Mouse (Mus musculus) midbrain, embryonic 10.5 days (tissue): Measurements from ENCODE around the gene Rsph1. TPM values are rescaled to one million over a fixed set of nuclear protein-coding genes. Genes with fewer than 3 reads are reported as not detected.

Source experiments
- DNase-seq: peaks from one replicate; pipeline ENCODE4 v3.0.0-alpha.2; 2017; ENCODE audit warnings: low spot score
- H3K27ac ChIP-seq: fragments of 300-500 bp; sonication (generic); replicated peaks from 2 replicates; pipeline ENCODE4 v1.5.1; 2016; ENCODE audit warnings: mild to moderate bottlenecking
- H3K27me3 ChIP-seq: fragments of 300-500 bp; sonication (generic); 2 replicates; pipeline ENCODE4 v1.6.1; 2016; ENCODE audit warnings: low read depth, mild to moderate bottlenecking; ENCODE audit not compliant: poor library complexity, severe bottlenecking
- H3K36me3 ChIP-seq: fragments of 300-500 bp; sonication (generic); 2 replicates; pipeline ENCODE4 v1.6.1; 2016; ENCODE audit warnings: mild to moderate bottlenecking, moderate library complexity
- H3K4me1 ChIP-seq: fragments of 300-500 bp; sonication (generic); 2 replicates; pipeline ENCODE4 v1.6.1; 2016
- H3K4me3 ChIP-seq: fragments of 300-500 bp; sonication (generic); 2 replicates; pipeline ENCODE4 v1.5.1; 2016; ENCODE audit warnings: mild to moderate bottlenecking, moderate library complexity
- H3K9me3 ChIP-seq: fragments of 300-500 bp; sonication (generic); replicated peaks from 2 replicates; pipeline ENCODE4 v1.6.1; 2016; ENCODE audit warnings: mild to moderate bottlenecking
- WGBS: fragments of 180-500 bp; shearing (Covaris S2); methylation state at CpG from one replicate; pipeline ENCODE4 v1.1.7; 2016; 5-methylcytosine and 5-hydroxymethylcytosine counted together
- polyA plus RNA-seq: library from polyadenylated mRNA; unstranded; fragments of >200 nt; fragmentation: Nextera tagmentation; extraction: Ambion mirVana; gene quantifications from 2 replicates; pipeline ENCODE4 v1.2.1, GENCODE M21; 2016

The Rsph1 gene
- polyA plus RNA-seq, 1 experiment from 2014 or later, result 2.5 TPM

- H3K4me3 ChIP-seq, result no peak overlapping the region
- H3K9me3 ChIP-seq, result no peaks in the 10 kb centered on the region
- no peak for DNase-seq
- 89% methylated on average over 9 of the region's 9 CpGs for WGBS
- peaks cover 6% of the 10 kb centered on the region; the same call in 1 of the 2 replicates for H3K27me3 ChIP-seq
- peaks cover 6% of the 10 kb centered on the region for H3K4me1 ChIP-seq
- no peaks in the 10 kb centered on the region for H3K36me3 ChIP-seq
- H3K27ac ChIP-seq, result no peak overlapping the region
Observed at GRCm38 (mm10) chr17:31258310-31258865, 18.8 kb downstream of the Rsph1 start.

- H3K27me3 ChIP-seq, result peaks cover 6% of the 10 kb centered on the region; the same call in 1 of the 2 replicates
- no peaks in the 10 kb centered on the region for H3K9me3 ChIP-seq
- no peaks in the 10 kb centered on the region for H3K36me3 ChIP-seq
- WGBS, result 93% methylated on average over 12 of the region's 12 CpGs
- H3K4me3 ChIP-seq, result no peak overlapping the region
- H3K4me1 ChIP-seq, result peaks cover 6% of the 10 kb centered on the region
- H3K27ac ChIP-seq, result no peak overlapping the region
- DNase-seq, result no peak
Observed at GRCm38 (mm10) chr17:31257898-31258297, 19.3 kb downstream of the Rsph1 start.

- no peaks in the 10 kb centered on the region for H3K9me3 ChIP-seq
- H3K4me3 ChIP-seq, result no peak overlapping the region
- H3K4me1 ChIP-seq, result peaks cover 6% of the 10 kb centered on the region
- 74% methylated on average over 1 of the region's 1 CpGs for WGBS
- peaks cover 6% of the 10 kb centered on the region; the same call in 1 of the 2 replicates for H3K27me3 ChIP-seq
- DNase-seq, result no peak
- H3K27ac ChIP-seq, result no peak overlapping the region
- H3K36me3 ChIP-seq, result no peaks in the 10 kb centered on the region
Observed at GRCm38 (mm10) chr17:31257149-31257548, 20.0 kb downstream of the Rsph1 start.

- Histone ChIP-seq H3K4me3 (no peak overlapping the region), H3K9me3 (no peaks in the 10 kb centered on the region), H3K36me3 (no peaks in the 10 kb centered on the region), H3K4me1 (peaks cover 6% of the 10 kb centered on the region), H3K27me3 (peaks cover 6% of the 10 kb centered on the region; the same call in 1 of the 2 replicates), H3K27ac (peak overlapping the region; percentile 43; the same call in 1 of the 2 replicates)
- WGBS, result 8% methylated on average over 9 of the region's 9 CpGs
- DNase-seq, result peak; percentile 66
Observed at GRCm38 (mm10) chr17:31254463-31254931, 22.7 kb downstream of the Rsph1 start.

GRCm38 (mm10) chr17:31253951-31254350 lies 23.2 kb downstream of the Rsph1 start:
- H3K9me3 ChIP-seq, result no peaks in the 10 kb centered on the region
- peaks cover 6% of the 10 kb centered on the region; the same call in 1 of the 2 replicates for H3K27me3 ChIP-seq
- H3K4me1 ChIP-seq, result peaks cover 6% of the 10 kb centered on the region
- WGBS, result 67% methylated on average over 5 of the region's 5 CpGs
- no peak overlapping the region for H3K27ac ChIP-seq
- H3K36me3 ChIP-seq, result no peaks in the 10 kb centered on the region
- DNase-seq, result no peak
- H3K4me3 ChIP-seq, result no peak overlapping the region

GRCm38 (mm10) chr17:31247144-31247543 lies 30.0 kb downstream of the Rsph1 start:
- no peaks in the 10 kb centered on the region for H3K9me3 ChIP-seq
- H3K27ac ChIP-seq, result no peak overlapping the region
- no peak overlapping the region for H3K4me3 ChIP-seq
- WGBS, result 37% methylated on average over 5 of the region's 5 CpGs
- H3K27me3 ChIP-seq, result no peaks in the 10 kb centered on the region
- DNase-seq, result no peak
- H3K4me1 ChIP-seq, result 0 out of 2 replicates have a peak, but pooled peaks cover 2% of the 10 kb centered on the region
- H3K36me3 ChIP-seq, result no peaks in the 10 kb centered on the region

- Histone ChIP-seq H3K9me3 (no peaks in the 10 kb centered on the region), H3K4me1 (0 out of 2 replicates have a peak, but pooled peaks cover 2% of the 10 kb centered on the region)
- WGBS, result 82% methylated on average over 5 of the region's 5 CpGs
Observed at GRCm38 (mm10) chr17:31245321-31245720, 31.9 kb downstream of the Rsph1 start.

GRCm38 (mm10) chr17:31242764-31243163 lies 34.4 kb downstream of the Rsph1 start:
- Histone ChIP-seq H3K9me3 (no peaks in the 10 kb centered on the region), H3K4me3 (no peak overlapping the region), H3K27me3 (no peaks in the 10 kb centered on the region), H3K4me1 (0 out of 2 replicates have a peak, but pooled peaks cover 2% of the 10 kb centered on the region), H3K36me3 (no peaks in the 10 kb centered on the region), H3K27ac (no peak overlapping the region)
- 0% methylated on average over 1 of the region's 1 CpGs for WGBS
- no peak for DNase-seq

More at GRCm38 (mm10) chr17:31245321-31245720, 31.9 kb downstream of the Rsph1 start:
- H3K4me3 ChIP-seq, result no peak overlapping the region
- no peaks in the 10 kb centered on the region for H3K36me3 ChIP-seq
- no peaks in the 10 kb centered on the region for H3K27me3 ChIP-seq
- no peak overlapping the region for H3K27ac ChIP-seq
- DNase-seq, result no peak

GRCm38 (mm10) chr17:31241156-31241555 lies 36.0 kb downstream of the Rsph1 start:
- Histone ChIP-seq H3K4me3 (no peak overlapping the region), H3K27ac (no peak overlapping the region), H3K36me3 (no peaks in the 10 kb centered on the region), H3K27me3 (no peaks in the 10 kb centered on the region), H3K4me1 (no peaks in the 10 kb centered on the region), H3K9me3 (no peaks in the 10 kb centered on the region)
- WGBS, result 84% methylated on average over 8 of the region's 8 CpGs
- DNase-seq, result no peak

- no peak for DNase-seq
- 83% methylated on average over 7 of the region's 7 CpGs for WGBS
- Histone ChIP-seq H3K36me3 (no peaks in the 10 kb centered on the region), H3K4me3 (no peak overlapping the region), H3K4me1 (no peaks in the 10 kb centered on the region), H3K27ac (no peak overlapping the region), H3K27me3 (no peaks in the 10 kb centered on the region), H3K9me3 (no peaks in the 10 kb centered on the region)
Observed at GRCm38 (mm10) chr17:31238234-31239020, 38.8 kb downstream of the Rsph1 start.

GRCm38 (mm10) chr17:31235915-31236314 lies 41.3 kb downstream of the Rsph1 start:
- H3K27me3 ChIP-seq, result no peaks in the 10 kb centered on the region
- no peak overlapping the region for H3K4me3 ChIP-seq
- H3K9me3 ChIP-seq, result no peaks in the 10 kb centered on the region
- DNase-seq, result no peak
- no peaks in the 10 kb centered on the region for H3K36me3 ChIP-seq
- no peak overlapping the region for H3K27ac ChIP-seq
- WGBS, result 90% methylated on average over 1 of the region's 1 CpGs
- H3K4me1 ChIP-seq, result peaks cover 7% of the 10 kb centered on the region

GRCm38 (mm10) chr17:31232251-31233010 lies 44.8 kb downstream of the Rsph1 start:
- Histone ChIP-seq H3K27ac (no peak overlapping the region), H3K4me1 (peaks cover 7% of the 10 kb centered on the region), H3K4me3 (no peak overlapping the region), H3K9me3 (no peaks in the 10 kb centered on the region), H3K36me3 (no peaks in the 10 kb centered on the region), H3K27me3 (no peaks in the 10 kb centered on the region)
- 50% methylated on average over 8 of the region's 8 CpGs for WGBS
- DNase-seq, result no peak
